Mouse (Mus musculus) hindbrain, embryonic 15.5 days (tissue): ENCODE results near the gene Pde4dip. TPM values are rescaled to one million over a fixed set of nuclear protein-coding genes. Genes with fewer than 3 reads are reported as not detected.

ENCODE experiments used
- ATAC-seq: fragments of 200-750 bp; cut with Nextera tagmentation; 2 replicates; pipeline ENCODE4 v1.8.0; 2017; ENCODE audit warnings: low read depth, moderate number of reproducible peaks, moderate TSS enrichment; ENCODE audit not compliant: low FRiP score
- H3K27ac ChIP-seq: fragments of 300-500 bp; sonication (generic); replicated peaks from 2 replicates; pipeline ENCODE4 v1.5.1; 2015; ENCODE audit warnings: mild to moderate bottlenecking, inconsistent platforms
- H3K27me3 ChIP-seq: fragments of 300-500 bp; sonication (generic); 2 replicates; pipeline ENCODE4 v1.6.1; 2015; ENCODE audit warnings: control low read depth, inconsistent platforms
- H3K36me3 ChIP-seq: fragments of 300-500 bp; sonication (generic); 2 replicates; pipeline ENCODE4 v1.6.1; 2015; ENCODE audit warnings: control low read depth, inconsistent platforms
- H3K4me1 ChIP-seq: fragments of 300-500 bp; sonication (generic); replicated peaks from 2 replicates; pipeline ENCODE4 v1.6.1; 2015; ENCODE audit warnings: control low read depth, inconsistent platforms
- H3K4me2 ChIP-seq: fragments of 300-500 bp; sonication (generic); 2 replicates; pipeline ENCODE4 v1.6.1; 2015; ENCODE audit warnings: moderate library complexity, mild to moderate bottlenecking, inconsistent platforms
- H3K4me3 ChIP-seq: fragments of 300-500 bp; sonication (generic); 2 replicates; pipeline ENCODE4 v1.5.1; 2015; ENCODE audit warnings: mild to moderate bottlenecking, inconsistent platforms
- H3K9ac ChIP-seq: fragments of 300-500 bp; sonication (generic); 2 replicates; pipeline ENCODE4 v1.6.1; 2015; ENCODE audit warnings: inconsistent platforms
- H3K9me3 ChIP-seq: fragments of 300-500 bp; sonication (generic); 2 replicates; pipeline ENCODE4 v1.6.1; 2016; ENCODE audit warnings: control low read depth, inconsistent platforms
- WGBS: fragments of 180-500 bp; shearing (Covaris S2); methylation state at CpG from one replicate; pipeline ENCODE4 v1.1.7; 2015; 5-methylcytosine and 5-hydroxymethylcytosine counted together
- polyA plus RNA-seq: library from polyadenylated mRNA; unstranded; fragments of >200 nt; fragmentation: Nextera tagmentation; extraction: Ambion mirVana; gene quantifications from 2 replicates; pipeline ENCODE4 v1.2.1, GENCODE M21; 2015

Gene Pde4dip
- polyA plus RNA-seq, 1 experiment from 2014 or later: 66.1 TPM

DNA sequence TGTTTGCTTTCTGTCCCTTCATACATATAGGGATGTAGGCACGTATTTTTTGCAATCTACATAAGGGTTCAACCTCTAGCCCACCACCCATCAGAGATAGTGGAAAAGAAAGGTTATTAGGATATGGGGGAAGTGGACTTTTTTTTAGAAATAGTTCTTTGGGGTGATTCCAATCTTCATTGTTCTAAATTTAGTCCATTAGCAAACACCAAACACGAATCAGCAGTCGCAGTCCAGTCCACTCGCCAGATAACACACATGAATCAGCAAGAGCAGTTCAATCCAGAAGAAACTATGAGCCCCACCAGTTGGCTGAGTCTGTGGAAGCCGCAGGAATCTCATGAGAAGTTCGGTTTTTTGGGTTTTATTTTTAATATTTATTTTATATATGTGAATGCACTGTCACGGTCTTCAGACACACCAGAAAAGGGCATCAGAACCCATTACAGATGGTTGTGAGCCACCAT is 213.8 kb downstream of the Pde4dip start, which contains the start of gene Gm17651:
Gene Gm17651 (minus strand): TSS at position 51 of the 467 bp plus-strand sequence.
- 94% methylated on average over 7 of the region's 7 CpGs for WGBS
- no peak for ATAC-seq
- no peak within 1 kb of the TSS for H3K9ac ChIP-seq
- H3K4me3 ChIP-seq: no peak within 1 kb of the TSS
- no peak within 1 kb of the TSS for H3K27ac ChIP-seq
- H3K4me1 ChIP-seq: no peaks in the 10 kb centered on the region
- no peaks in the 10 kb centered on the region for H3K27me3 ChIP-seq
- no peaks in the 10 kb centered on the region for H3K9me3 ChIP-seq
- no peak within 1 kb of the TSS for H3K4me2 ChIP-seq
- H3K36me3 ChIP-seq: peaks cover 19% of the 10 kb centered on the region

DNA sequence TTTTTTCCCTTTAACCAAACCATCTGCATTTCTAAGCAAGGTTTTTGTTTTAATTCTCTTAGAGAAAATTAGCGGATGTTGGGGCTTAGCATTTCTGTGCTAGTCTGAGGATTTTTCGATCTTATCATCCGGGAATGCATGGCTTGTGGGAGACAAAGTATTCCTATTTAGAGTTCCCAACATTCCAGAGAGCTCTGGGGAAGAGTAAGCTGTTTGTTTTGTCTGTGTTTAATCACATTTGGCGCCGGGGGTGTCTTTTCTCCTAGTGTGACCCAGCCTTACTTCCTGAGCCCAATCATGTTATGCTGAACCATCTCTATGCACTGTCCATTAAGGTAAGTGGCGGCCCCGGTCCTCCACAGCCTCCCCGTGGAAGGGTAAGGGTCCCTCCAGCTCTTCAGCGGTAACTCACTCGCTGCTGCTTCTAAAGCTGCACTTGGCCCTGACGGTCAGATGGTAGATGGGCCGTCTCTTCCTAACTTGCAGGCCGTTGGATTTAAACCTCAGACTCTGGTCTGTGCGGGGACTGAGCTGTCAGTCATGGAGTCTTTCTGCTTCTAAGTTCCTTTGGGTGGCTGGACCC is 221.3 kb downstream of the Pde4dip start:
- Histone ChIP-seq H3K9ac (no peak overlapping the region), H3K27ac (no peak overlapping the region), H3K27me3 (no peaks in the 10 kb centered on the region), H3K4me1 (no peaks in the 10 kb centered on the region), H3K4me3 (no peak overlapping the region), H3K36me3 (peaks cover 77% of the 10 kb centered on the region), H3K9me3 (no peaks in the 10 kb centered on the region), H3K4me2 (no peak overlapping the region)
- WGBS: 87% methylated on average over 14 of the region's 14 CpGs
- no peak for ATAC-seq

DNA sequence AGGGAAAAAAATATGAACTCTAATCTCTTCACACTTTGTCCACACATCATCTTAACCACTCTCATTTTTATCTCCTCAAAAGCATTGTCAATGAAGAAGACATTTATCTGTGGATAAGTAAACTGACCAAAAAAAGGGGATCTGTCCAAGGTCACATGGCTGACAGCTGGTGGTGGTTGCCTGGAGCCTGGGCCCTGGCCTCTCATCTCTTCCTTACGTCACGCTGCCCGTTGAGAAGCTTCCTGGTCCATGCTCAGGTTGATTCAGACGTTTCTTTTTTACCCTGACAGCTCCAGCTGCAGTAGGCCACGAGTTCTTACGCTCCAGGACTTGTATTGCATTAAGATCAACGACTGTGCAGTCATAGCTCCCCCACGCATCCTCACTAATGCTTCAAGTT is 222.4 kb downstream of the Pde4dip start:
- Histone ChIP-seq H3K27ac (no peak overlapping the region), H3K9me3 (no peaks in the 10 kb centered on the region), H3K9ac (no peak overlapping the region), H3K36me3 (peaks cover 71% of the 10 kb centered on the region), H3K27me3 (no peaks in the 10 kb centered on the region), H3K4me2 (no peak overlapping the region), H3K4me3 (no peak overlapping the region), H3K4me1 (no peaks in the 10 kb centered on the region)
- WGBS: 82% methylated on average over 8 of the region's 8 CpGs
- no peak for ATAC-seq

- ATAC-seq: no peak
- Histone ChIP-seq H3K4me1 (0 out of 2 replicates have a peak, but pooled peaks cover 2% of the 10 kb centered on the region), H3K9me3 (no peaks in the 10 kb centered on the region), H3K4me3 (no peak overlapping the region), H3K4me2 (no peak overlapping the region), H3K27me3 (no peaks in the 10 kb centered on the region), H3K27ac (no peak overlapping the region), H3K36me3 (peaks cover 65% of the 10 kb centered on the region), H3K9ac (no peak overlapping the region)
- WGBS: 94% methylated on average over 9 of the region's 9 CpGs
These were observed 223.0 kb downstream of the Pde4dip start for GRCm38 (mm10) chr3:97665525-97665924.

- Histone ChIP-seq H3K36me3 (peaks cover 29% of the 10 kb centered on the region), H3K4me2 (no peak overlapping the region), H3K9me3 (no peaks in the 10 kb centered on the region), H3K4me3 (no peak overlapping the region), H3K9ac (no peak overlapping the region), H3K27ac (no peak overlapping the region), H3K4me1 (peaks cover 25% of the 10 kb centered on the region), H3K27me3 (no peaks in the 10 kb centered on the region)
- 82% methylated on average over 8 of the region's 8 CpGs for WGBS
- no peak for ATAC-seq
These were observed 227.3 kb downstream of the Pde4dip start for GRCm38 (mm10) chr3:97661206-97661605.

- Histone ChIP-seq H3K4me3 (peak overlapping the region; percentile 88), H3K36me3 (peaks cover 23% of the 10 kb centered on the region), H3K4me2 (peak overlapping the region; percentile 83), H3K27ac (no peak overlapping the region), H3K27me3 (no peaks in the 10 kb centered on the region), H3K9me3 (no peaks in the 10 kb centered on the region), H3K9ac (0 out of 2 replicates have a peak overlapping the region, but pooled peaks have one; percentile 72), H3K4me1 (peaks cover 25% of the 10 kb centered on the region)
- WGBS: 67% methylated on average over 7 of the region's 7 CpGs
- no peak for ATAC-seq
These were observed 228.8 kb downstream of the Pde4dip start for GRCm38 (mm10) chr3:97659746-97660145.

GRCm38 (mm10) chr3:97658426-97659193 is 229.9 kb downstream of the Pde4dip start:
- ATAC-seq: peak; percentile 83
- peaks cover 12% of the 10 kb centered on the region for H3K36me3 ChIP-seq
- peak overlapping the region; percentile 82 for H3K27ac ChIP-seq
- H3K4me1 ChIP-seq: peaks cover 25% of the 10 kb centered on the region
- H3K27me3 ChIP-seq: no peaks in the 10 kb centered on the region
- H3K4me2 ChIP-seq: peak overlapping the region; percentile 83
- no peaks in the 10 kb centered on the region for H3K9me3 ChIP-seq
- under 1% methylated on average over 50 of the region's 50 CpGs for WGBS
- peak overlapping the region; percentile 88 for H3K4me3 ChIP-seq
- peak overlapping the region; percentile 72 for H3K9ac ChIP-seq

GRCm38 (mm10) chr3:97657655-97658411 is 230.7 kb downstream of the Pde4dip start, which contains the start of gene Prkab2:
TSS of gene Prkab2 (plus strand) at chr3:97658193.
- peak within 1 kb of the TSS; percentile 88 for H3K4me3 ChIP-seq
- WGBS: 1% methylated on average over 51 of the region's 51 CpGs
- peaks cover 6% of the 10 kb centered on the region; the same call in 1 of the 2 replicates for H3K36me3 ChIP-seq
- ATAC-seq: peak; percentile 95
- peaks cover 25% of the 10 kb centered on the region for H3K4me1 ChIP-seq
- peak within 1 kb of the TSS; percentile 72 for H3K9ac ChIP-seq
- H3K27ac ChIP-seq: peak within 1 kb of the TSS; percentile 82
- H3K4me2 ChIP-seq: peak within 1 kb of the TSS; percentile 83
- H3K27me3 ChIP-seq: no peaks in the 10 kb centered on the region
- H3K9me3 ChIP-seq: no peaks in the 10 kb centered on the region

- no peaks in the 10 kb centered on the region for H3K36me3 ChIP-seq
- H3K27me3 ChIP-seq: no peaks in the 10 kb centered on the region
- 84% methylated on average over 8 of the region's 8 CpGs for WGBS
These were observed 233.6 kb downstream of the Pde4dip start for GRCm38 (mm10) chr3:97654901-97655300.

GRCm38 (mm10) chr3:97653781-97654180 is 234.7 kb downstream of the Pde4dip start:
- no peak for ATAC-seq
- H3K4me2 ChIP-seq: no peak overlapping the region
- H3K27me3 ChIP-seq: no peaks in the 10 kb centered on the region
- no peaks in the 10 kb centered on the region for H3K36me3 ChIP-seq
- H3K4me3 ChIP-seq: no peak overlapping the region
- H3K4me1 ChIP-seq: peaks cover 6% of the 10 kb centered on the region
- H3K9ac ChIP-seq: no peak overlapping the region
- H3K27ac ChIP-seq: no peak overlapping the region
- WGBS: 92% methylated on average over 5 of the region's 5 CpGs
- H3K9me3 ChIP-seq: no peaks in the 10 kb centered on the region

More at GRCm38 (mm10) chr3:97654901-97655300, 233.6 kb downstream of the Pde4dip start:
- Histone ChIP-seq H3K4me2 (no peak overlapping the region), H3K27ac (no peak overlapping the region), H3K9ac (no peak overlapping the region), H3K4me3 (no peak overlapping the region), H3K9me3 (no peaks in the 10 kb centered on the region), H3K4me1 (peaks cover 17% of the 10 kb centered on the region)
- ATAC-seq: no peak

- Histone ChIP-seq H3K9me3 (no peaks in the 10 kb centered on the region), H3K27ac (no peak overlapping the region), H3K4me2 (no peak overlapping the region), H3K4me3 (no peak overlapping the region), H3K36me3 (no peaks in the 10 kb centered on the region), H3K9ac (no peak overlapping the region), H3K4me1 (no peaks in the 10 kb centered on the region), H3K27me3 (no peaks in the 10 kb centered on the region)
- 88% methylated on average over 10 of the region's 10 CpGs for WGBS
- no peak for ATAC-seq
These were observed 236.9 kb downstream of the Pde4dip start for GRCm38 (mm10) chr3:97651604-97652003.

DNA sequence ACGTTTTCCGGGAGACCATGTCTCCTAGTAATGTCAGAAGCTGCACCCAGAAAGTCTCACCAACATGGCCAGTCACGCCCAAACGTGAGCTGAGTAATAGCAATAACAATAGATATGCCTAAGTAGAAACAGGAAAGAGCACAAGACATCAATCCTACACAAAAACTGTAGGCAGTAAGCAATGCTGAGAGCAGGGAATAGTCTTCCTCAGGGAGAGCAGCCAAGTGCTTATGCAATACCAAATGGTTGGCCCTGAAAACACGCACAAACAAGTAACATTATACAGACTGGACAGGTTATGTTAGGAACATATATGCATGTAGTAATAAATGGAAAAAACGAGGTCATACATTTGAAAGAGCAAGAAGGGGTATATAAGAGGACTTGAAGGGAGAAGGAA is 239.0 kb downstream of the Pde4dip start:
- WGBS: 85% methylated on average over 6 of the region's 6 CpGs

More for the DNA sequence above, 239.0 kb downstream of the Pde4dip start:
- H3K9me3 ChIP-seq: no peaks in the 10 kb centered on the region
- no peaks in the 10 kb centered on the region for H3K4me1 ChIP-seq
- H3K36me3 ChIP-seq: no peaks in the 10 kb centered on the region
- no peak for ATAC-seq
- no peak overlapping the region for H3K9ac ChIP-seq
- H3K4me2 ChIP-seq: no peak overlapping the region
- no peak overlapping the region for H3K4me3 ChIP-seq
- no peaks in the 10 kb centered on the region for H3K27me3 ChIP-seq
- no peak overlapping the region for H3K27ac ChIP-seq
